Mouse (Mus musculus) stomach, embryonic 14.5 days (tissue): ENCODE data around the gene Platr25. TPM values are rescaled to one million over a fixed set of nuclear protein-coding genes. Genes with fewer than 3 reads are reported as not detected.
"Not testable (repeated sequence)": the region's sequence is repeated elsewhere in the genome, so short reads cannot be mapped to it uniquely, and the experiment has no call there.

Experiments
- ATAC-seq: fragments of 200-750 bp; cut with Nextera tagmentation; 2 replicates; pipeline ENCODE4 v1.8.0; 2017; ENCODE audit warnings: low read depth, moderate TSS enrichment; ENCODE audit not compliant: insufficient number of reproducible peaks, insufficient read depth, low FRiP score
- H3K27ac ChIP-seq: fragments of 300-500 bp; sonication (generic); 2 replicates; pipeline ENCODE4 v1.5.1; 2014; ENCODE audit warnings: mild to moderate bottlenecking, low read length, moderate library complexity, mixed read lengths
- H3K27me3 ChIP-seq: fragments of 300-500 bp; sonication (generic); 2 replicates; pipeline ENCODE4 v1.6.1; 2014; ENCODE audit warnings: low read length, control low read depth, mixed read lengths; ENCODE audit not compliant: control insufficient read depth, insufficient read depth
- H3K36me3 ChIP-seq: fragments of 300-500 bp; sonication (generic); 2 replicates; pipeline ENCODE4 v1.6.1; 2014; ENCODE audit warnings: mild to moderate bottlenecking, control low read depth, low read length, moderate library complexity, mixed read lengths; ENCODE audit not compliant: control insufficient read depth, insufficient read depth
- H3K4me1 ChIP-seq: fragments of 300-500 bp; sonication (generic); 2 replicates; pipeline ENCODE4 v1.6.1; 2014; ENCODE audit warnings: low read length, control low read depth, mixed read lengths; ENCODE audit not compliant: control insufficient read depth, insufficient read depth
- H3K4me2 ChIP-seq: fragments of 300-500 bp; sonication (generic); replicated peaks from 2 replicates; pipeline ENCODE4 v1.6.1; 2014; ENCODE audit warnings: low read depth, low read length, control low read depth
- H3K4me3 ChIP-seq: fragments of 300-500 bp; sonication (generic); 2 replicates; pipeline ENCODE4 v1.5.1; 2014; ENCODE audit warnings: low read depth, low read length, control low read depth
- H3K9ac ChIP-seq: fragments of 300-500 bp; sonication (generic); replicated peaks from 2 replicates; pipeline ENCODE4 v1.6.1; 2014; ENCODE audit warnings: low read depth, mild to moderate bottlenecking, control low read depth, low read length, moderate library complexity, mixed read lengths
- H3K9me3 ChIP-seq: fragments of 300-500 bp; sonication (generic); 2 replicates; pipeline ENCODE4 v1.6.1; 2016; ENCODE audit warnings: low read depth, low read length, control low read depth; ENCODE audit not compliant: control insufficient read depth
- WGBS: fragments of 180-500 bp; shearing (Covaris S2); extraction: QIAGEN DNeasy Blood & Tissue Kit; methylation state at CpG from one replicate; pipeline ENCODE4 v1.1.7; 2014; 5-methylcytosine and 5-hydroxymethylcytosine counted together
- polyA plus RNA-seq: library from polyadenylated mRNA; unstranded; fragments of >200 nt; fragmentation: Nextera tagmentation; extraction: Ambion mirVana; gene quantifications from 2 replicates; pipeline ENCODE4 v1.2.1, GENCODE M21; 2014

The Platr25 gene
- polyA plus RNA-seq, result 33.9 and 34.3 TPM in 2 replicates

DNA sequence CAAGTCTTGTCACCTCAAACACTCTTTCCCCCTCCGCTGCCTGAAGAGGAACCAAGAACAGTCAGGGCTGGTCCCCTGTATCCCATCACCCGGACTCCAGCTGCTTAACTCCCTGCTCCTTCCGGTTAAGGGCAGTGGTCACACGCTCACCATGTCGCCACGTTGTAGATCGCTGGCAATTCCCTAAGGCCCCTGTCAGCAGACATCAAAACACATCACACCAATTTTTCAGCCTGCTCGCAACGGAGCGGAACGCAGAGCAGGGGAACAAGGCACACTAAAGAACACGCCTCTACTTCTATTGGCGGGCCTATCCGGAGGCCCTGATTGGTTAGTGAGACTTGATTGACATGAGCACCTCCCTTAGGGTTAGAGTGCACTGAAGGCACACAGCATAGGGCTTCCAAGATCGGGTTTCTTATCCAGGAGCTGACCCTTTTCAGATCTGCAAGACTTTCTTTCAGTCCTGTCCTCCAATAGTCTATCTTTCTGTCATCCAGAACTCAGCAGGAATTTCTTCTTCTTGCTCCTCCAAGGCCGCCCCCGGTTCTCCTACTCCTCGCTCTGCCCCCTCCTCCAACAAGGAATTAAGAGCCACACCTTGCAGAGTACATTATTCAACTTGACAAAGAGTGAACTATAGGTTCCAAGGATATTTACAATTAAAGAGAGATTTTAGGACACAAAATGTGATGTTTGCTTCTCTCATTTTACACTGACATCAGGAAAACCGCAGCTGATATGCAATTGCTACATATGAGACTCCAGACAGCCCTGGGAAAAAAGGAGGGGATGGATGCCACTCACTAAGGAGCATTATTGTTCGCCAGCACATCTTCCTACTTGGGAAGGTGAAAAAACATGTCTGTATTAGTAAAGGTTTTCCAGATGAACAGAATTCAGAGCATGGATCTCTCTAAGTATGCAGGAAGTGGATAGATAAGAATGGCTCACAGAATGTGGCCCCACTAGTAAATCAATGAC lies at the start of gene Platr25:
TSS of gene Platr25 (minus strand) at position 278 of the 984 bp plus-strand sequence.
- H3K4me3 ChIP-seq, result peak within 1 kb of the TSS; percentile 45
- H3K36me3 ChIP-seq, H3K27ac ChIP-seq, H3K27me3 ChIP-seq, H3K9me3 ChIP-seq, H3K4me1 ChIP-seq, H3K9ac ChIP-seq: not testable (repeated sequence)
- ATAC-seq, result peak; percentile 94; the same call in 1 of the 2 replicates
- 7% methylated on average over 20 of the region's 20 CpGs for WGBS
- H3K4me2 ChIP-seq, result peak within 1 kb of the TSS; percentile 38

DNA sequence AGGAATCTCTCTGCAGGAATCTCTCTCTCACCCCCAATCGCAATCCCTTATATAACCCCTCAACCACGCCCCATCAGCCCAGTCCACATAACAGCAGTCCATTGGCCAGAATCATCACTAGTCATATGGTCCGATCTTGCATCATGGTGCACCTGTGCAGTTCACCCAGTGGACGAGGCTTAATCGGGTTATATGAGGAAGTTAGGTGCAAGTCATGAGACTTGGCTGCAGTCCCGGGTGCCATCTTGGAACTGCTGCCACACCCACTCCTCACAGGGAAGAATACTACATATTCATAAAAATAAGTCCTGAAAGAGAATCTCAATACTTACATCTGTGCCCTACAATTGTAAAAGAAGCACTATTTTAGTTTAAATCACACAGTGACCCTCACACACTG lies 47.5 kb upstream of the Platr25 start:
- not testable (repeated sequence) for H3K9ac ChIP-seq, H3K27ac ChIP-seq, H3K27me3 ChIP-seq, H3K4me1 ChIP-seq, ATAC-seq, H3K4me3 ChIP-seq, H3K36me3 ChIP-seq, H3K4me2 ChIP-seq, H3K9me3 ChIP-seq
- WGBS, result 89% methylated on average over 6 of the region's 6 CpGs

DNA sequence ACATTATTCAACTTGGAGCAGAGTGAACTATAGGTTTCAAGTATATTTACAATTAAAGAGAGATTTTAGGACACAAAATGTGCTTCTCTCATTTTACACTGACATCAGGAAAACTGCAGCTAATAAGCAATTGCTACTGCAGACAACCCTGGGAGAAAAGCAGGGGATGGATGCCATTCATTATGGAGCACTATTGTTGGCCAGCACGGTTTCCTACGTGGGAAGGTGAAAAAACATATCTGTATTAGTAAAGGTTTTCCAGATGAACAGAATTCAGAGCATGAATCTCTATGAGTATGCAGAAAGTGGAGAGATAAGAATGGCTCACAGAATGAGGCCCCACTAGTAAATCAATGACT lies 25.6 kb upstream of the Platr25 start:
- H3K4me1 ChIP-seq, H3K27me3 ChIP-seq, H3K27ac ChIP-seq, H3K9me3 ChIP-seq, H3K36me3 ChIP-seq, H3K9ac ChIP-seq: not testable (repeated sequence)
- Histone ChIP-seq H3K4me3 (peak overlapping the region; percentile 36), H3K4me2 (peak overlapping the region; percentile 34)
- WGBS, result 55% methylated on average over 2 of the region's 2 CpGs
- peak; percentile 53; the same call in 1 of the 2 replicates for ATAC-seq

- Histone ChIP-seq H3K9ac (peak within 1 kb of the TSS; percentile 40), H3K4me3 (peak within 1 kb of the TSS; percentile 36), H3K4me2 (peak within 1 kb of the TSS; percentile 61)
- WGBS, result 5% methylated on average over 20 of the region's 23 CpGs
- not testable (repeated sequence) for H3K27me3 ChIP-seq, H3K36me3 ChIP-seq, H3K4me1 ChIP-seq, H3K9me3 ChIP-seq, H3K27ac ChIP-seq
- peak; percentile 99 for ATAC-seq
Observed at GRCm38 (mm10) chr13:62785199-62786134, 25.0 kb upstream of the Platr25 start, which contains the start of gene Gm5141. TSS of gene Gm5141 (minus strand) at chr13:62785808.

DNA sequence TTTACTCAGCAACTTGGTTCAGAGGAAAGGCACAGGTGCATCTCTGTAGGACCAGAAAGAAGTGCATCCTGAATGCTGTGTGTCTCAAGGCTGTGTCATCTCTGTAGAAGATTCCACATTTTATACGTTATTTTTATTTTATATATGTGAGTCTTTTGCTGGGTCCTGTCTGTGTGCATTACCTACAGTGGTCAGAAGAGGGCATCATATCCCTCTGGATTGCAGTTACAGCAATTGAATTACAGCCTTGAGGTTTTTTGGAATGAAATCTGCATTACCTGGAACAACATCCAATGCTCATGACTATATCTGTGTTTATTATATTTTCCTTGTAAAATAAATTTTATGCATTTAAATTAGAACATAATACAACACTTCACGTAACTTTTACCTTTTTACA lies 3.3 kb upstream of the Platr25 start:
- H3K27me3 ChIP-seq, H3K36me3 ChIP-seq, ATAC-seq, H3K27ac ChIP-seq, H3K9ac ChIP-seq, H3K4me3 ChIP-seq, H3K9me3 ChIP-seq, H3K4me1 ChIP-seq, H3K4me2 ChIP-seq: not testable (repeated sequence)
- WGBS, result 62% methylated on average over 2 of the region's 2 CpGs

DNA sequence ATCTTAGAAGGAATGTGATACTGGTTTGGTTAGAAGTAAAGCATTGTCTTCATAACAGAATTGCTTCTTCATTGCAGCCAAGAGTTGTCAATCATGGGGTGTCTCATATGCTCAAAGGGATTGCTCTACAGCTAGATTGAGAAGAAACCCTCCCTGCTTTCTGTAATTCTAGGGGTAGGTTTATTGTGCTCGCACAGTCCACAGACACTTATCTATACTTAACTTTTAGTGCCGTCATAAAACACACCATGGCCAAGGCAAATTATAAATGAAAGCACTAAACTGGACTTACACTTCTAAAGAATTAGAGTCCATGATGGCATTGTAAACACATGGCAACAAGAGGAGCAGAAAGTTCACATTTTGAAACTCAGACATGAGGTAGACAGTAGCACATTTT lies 27.2 kb downstream of the Platr25 start:
- Histone ChIP-seq H3K4me3 (no peak overlapping the region), H3K9me3 (no peaks in the 10 kb centered on the region), H3K4me2 (no peak overlapping the region), H3K4me1 (no peaks in the 10 kb centered on the region), H3K9ac (no peak overlapping the region), H3K27me3 (no peaks in the 10 kb centered on the region), H3K27ac (no peak overlapping the region), H3K36me3 (no peaks in the 10 kb centered on the region)
- 91% methylated on average over 2 of the region's 2 CpGs for WGBS
- no peak for ATAC-seq

DNA sequence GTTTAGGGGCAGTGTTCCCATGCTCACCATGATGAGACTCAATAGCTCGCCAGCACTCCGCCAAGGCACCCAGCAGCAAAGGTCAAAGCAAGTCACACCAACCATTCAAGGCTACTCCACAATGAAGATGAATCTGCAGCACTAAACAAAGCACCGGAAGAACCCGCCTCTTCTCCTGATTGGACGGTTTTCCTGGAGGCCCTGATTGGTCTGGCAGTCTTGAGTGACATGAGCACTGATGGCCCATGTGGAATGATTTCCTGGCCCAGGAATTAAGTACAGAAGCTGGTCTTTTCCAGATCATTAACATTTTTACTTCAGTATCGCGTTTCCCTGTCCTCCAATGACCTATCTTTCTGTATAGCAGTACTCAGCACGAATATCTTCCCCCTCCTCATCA lies 47.9 kb downstream of the Platr25 start:
- H3K4me2 ChIP-seq, result not testable (repeated sequence)
- 94% methylated on average over 8 of the region's 8 CpGs for WGBS

DNA sequence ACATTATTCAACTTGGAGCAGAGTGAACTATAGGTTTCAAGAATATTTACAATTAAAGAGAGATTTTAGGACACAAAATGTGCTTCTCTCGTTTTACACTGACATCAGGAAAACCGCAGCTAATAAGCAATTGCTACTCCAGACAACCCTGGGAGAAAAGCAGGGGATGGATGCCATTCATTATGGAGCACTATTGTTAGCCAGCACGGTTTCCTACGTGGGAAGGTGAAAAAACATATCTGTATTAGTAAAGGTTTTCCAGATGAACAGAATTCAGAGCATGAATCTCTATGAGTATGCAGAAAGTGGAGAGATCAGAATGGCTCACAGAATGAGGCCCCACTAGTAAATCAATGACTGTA lies 75.2 kb downstream of the Platr25 start:
- not testable (repeated sequence) for H3K9me3 ChIP-seq, H3K27me3 ChIP-seq, H3K36me3 ChIP-seq, H3K9ac ChIP-seq, H3K4me1 ChIP-seq, H3K27ac ChIP-seq, ATAC-seq
- Histone ChIP-seq H3K4me3 (peak overlapping the region; percentile 33), H3K4me2 (peak overlapping the region; percentile 28; the same call in 1 of the 2 replicates)
- 21% methylated on average over 4 of the region's 4 CpGs for WGBS

More for the DNA sequence above, 47.9 kb downstream of the Platr25 start:
- H3K4me1 ChIP-seq, H3K9ac ChIP-seq, H3K9me3 ChIP-seq, ATAC-seq, H3K27me3 ChIP-seq, H3K27ac ChIP-seq, H3K4me3 ChIP-seq, H3K36me3 ChIP-seq: not testable (repeated sequence)
